Mouse (Mus musculus) cerebellum, adult 11 months (tissue): ENCODE data around the gene Itgb6.

Source experiments
- DNase-seq: peaks from one replicate; pipeline ENCODE4 v3.0.0; 2022

The Itgb6 gene

DNA sequence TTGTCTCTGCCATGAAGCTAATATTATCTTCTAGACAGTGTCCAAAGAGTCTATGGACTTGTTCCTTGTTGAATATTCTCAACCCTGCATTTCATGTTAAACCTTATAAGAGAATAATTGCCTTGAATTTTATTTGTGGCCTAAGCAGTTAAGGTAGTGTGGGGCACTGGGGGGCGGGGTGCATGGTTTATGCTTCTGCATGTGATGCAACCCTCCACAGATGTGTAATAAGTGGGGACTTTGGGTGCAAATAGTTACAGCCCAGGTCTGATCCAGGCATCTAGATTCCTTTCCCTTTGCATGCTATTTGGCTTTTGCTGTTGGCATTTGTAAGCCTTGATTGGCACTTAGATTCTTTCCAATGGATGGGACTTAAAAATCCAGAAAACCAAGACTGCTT lies 51.2 kb downstream of the Itgb6 start:
- no peak for DNase-seq

DNA sequence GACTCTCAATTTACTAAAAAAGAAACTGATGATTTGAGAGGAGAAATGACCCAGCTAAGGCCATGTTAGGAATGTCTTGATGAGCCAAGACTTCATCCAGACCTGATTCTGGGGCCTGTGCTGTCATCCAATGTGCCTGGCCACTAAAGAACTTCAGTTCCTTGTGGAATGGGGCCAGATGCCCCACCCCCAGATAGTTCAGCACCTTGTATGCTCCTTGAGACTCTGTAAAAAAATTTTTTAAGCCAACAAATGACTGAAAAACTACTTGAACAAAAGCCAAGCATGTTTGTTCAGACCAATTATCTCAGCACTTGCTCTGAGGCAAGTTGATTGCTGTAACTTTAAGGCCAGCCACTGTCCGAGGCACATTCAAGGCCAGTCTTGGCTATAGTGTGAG lies 59.4 kb downstream of the Itgb6 start:
- DNase-seq = no peak

GRCm38 (mm10) chr2:60659993-60660392 lies 62.5 kb downstream of the Itgb6 start:
- DNase-seq = no peak

DNA sequence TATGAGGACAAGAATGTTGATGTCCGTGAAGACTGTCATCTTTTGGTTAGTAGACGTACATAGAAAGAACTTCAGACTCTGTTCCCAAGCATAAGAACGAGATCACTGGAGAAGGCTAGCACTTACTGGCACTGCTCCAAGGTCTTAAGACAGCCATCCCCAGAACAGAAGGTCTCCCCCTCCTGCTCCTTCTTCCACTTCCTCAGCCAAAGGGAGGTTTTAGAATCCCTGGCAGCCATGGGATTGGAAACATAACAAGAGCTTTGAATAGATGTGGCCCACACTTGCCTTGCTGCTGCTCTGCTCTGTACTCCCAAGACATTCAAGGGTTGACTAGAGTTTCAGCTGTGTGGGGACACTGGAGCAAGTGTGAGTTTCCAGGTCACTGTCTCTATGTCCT lies 63.5 kb downstream of the Itgb6 start:
- DNase-seq = no peak

DNA sequence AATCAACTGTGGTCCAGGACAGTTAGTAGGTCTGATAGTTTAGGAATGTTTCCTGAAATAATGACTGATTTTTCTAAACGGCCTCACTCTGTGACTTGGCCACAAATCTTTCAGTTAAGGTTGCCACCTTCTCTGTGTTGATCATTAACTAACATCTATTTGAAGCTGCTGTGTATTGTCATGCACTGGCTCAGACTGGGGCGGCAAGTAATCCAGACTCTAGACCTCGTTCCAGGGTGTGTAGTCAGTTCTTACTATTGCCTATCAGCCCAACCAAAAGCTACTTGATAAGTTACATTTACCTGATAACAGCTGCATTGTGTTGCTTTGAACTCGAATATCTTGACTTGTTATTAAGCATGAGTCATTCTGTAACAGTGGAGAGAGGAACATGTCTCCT lies 67.6 kb downstream of the Itgb6 start:
- DNase-seq = no peak

DNA sequence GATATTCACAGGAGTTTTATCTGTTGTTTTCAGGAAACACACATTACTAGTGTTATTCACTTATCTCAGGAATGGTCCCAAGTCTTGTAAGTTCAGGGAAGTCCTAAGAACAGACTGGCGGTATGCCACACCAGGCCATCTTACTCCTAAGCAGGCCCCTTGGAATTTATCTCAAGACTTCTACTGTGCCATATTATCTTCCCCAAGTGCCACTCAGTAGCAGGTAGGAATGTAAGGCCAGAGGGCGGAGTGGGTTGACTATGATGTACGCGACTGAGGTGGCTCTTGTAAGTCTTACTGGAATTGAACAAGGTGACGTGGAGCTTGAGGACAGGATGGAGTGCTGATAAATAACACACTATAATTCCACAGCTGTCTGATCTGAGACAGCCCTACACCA lies 72.3 kb downstream of the Itgb6 start:
- no peak for DNase-seq

DNA sequence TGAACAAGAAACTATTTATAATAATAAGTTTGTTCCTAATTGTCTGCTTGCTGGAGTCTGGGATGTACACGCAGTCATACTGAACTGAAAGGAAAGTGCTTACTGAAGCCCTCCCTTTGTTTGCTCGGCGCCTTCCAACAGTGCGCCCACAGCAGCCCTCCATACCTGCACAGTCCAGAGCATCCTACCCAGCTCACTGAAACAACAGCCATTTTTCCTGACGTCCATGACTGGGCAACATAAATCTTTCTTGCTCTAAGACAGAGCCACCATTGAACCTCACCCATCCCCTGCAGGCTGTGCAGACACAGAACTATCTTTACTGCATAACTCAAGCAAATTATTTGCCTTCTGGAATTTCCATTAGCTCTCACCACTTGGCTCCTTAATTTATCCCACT lies 74.8 kb downstream of the Itgb6 start:
- no peak for DNase-seq

GRCm38 (mm10) chr2:60646583-60646982 lies 75.9 kb downstream of the Itgb6 start:
- DNase-seq = no peak

GRCm38 (mm10) chr2:60643406-60643805 lies 79.0 kb downstream of the Itgb6 start:
- no peak for DNase-seq

DNA sequence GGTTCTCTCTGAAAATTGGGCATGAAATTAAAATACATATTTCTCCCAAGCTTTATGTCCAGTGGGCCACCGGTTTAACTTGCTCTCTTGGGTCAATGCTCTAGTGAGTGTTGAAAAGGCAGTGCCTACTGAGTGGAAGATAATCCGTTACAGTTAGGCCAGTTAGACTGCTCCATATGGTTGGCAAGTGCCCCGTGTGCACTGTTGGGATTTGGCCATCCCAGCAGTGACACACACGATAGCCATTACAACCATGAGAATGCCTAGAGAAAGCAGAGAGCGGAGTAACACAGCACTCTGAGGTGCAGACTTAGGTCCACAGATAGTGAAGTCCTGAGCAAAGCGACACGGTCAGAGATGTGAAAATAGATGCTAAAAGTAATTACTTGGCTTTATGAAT lies 79.8 kb downstream of the Itgb6 start:
- DNase-seq = no peak

DNA sequence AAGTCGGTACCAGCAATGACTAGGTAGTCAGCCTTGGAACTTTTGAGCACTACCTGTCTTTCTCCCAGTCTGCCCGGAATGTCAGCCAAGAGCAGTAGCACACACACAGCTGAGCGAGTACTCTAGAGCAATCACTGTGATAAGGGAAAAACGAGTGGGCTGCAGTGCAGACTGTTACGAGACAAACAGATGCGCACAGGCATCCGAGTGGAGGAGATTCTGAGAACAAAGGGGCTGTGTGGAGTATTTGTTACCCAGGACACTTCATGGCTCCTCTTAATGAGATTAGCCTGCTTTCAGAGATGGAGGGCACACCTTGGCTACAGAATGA lies 82.1 kb downstream of the Itgb6 start:
- no peak for DNase-seq

- no peak for DNase-seq
Measured at GRCm38 (mm10) chr2:60639617-60640341, 82.7 kb downstream of the Itgb6 start.

GRCm38 (mm10) chr2:60636910-60637761 lies 85.3 kb downstream of the Itgb6 start:
- DNase-seq = no peak

- DNase-seq = no peak
Measured at GRCm38 (mm10) chr2:60636481-60636880, 86.0 kb downstream of the Itgb6 start.

GRCm38 (mm10) chr2:60636038-60636437 lies 86.4 kb downstream of the Itgb6 start:
- no peak for DNase-seq

- no peak for DNase-seq
Measured at GRCm38 (mm10) chr2:60632791-60633190, 89.7 kb downstream of the Itgb6 start.

- no peak for DNase-seq
Measured at GRCm38 (mm10) chr2:60630304-60630703, 92.1 kb downstream of the Itgb6 start.

DNA sequence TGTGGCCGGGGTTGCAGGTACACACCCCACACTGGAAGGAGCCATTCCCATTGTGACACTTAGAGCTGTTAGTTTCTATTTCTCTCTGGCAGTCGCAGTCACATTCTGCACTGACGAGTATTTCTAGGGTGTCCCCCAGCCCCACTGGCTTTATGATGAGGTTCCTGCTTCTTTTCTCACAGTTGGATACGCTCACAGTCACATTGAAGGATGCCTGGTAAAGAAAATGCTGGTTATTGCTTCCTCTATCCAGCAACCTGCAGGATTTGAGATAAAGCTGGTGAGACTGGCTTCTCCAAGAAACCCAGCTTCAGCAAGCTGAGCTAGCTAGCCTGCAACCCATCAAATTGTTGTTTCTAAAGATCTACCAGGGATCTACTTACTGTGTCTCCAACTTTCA lies 94.5 kb downstream of the Itgb6 start:
- no peak for DNase-seq

DNA sequence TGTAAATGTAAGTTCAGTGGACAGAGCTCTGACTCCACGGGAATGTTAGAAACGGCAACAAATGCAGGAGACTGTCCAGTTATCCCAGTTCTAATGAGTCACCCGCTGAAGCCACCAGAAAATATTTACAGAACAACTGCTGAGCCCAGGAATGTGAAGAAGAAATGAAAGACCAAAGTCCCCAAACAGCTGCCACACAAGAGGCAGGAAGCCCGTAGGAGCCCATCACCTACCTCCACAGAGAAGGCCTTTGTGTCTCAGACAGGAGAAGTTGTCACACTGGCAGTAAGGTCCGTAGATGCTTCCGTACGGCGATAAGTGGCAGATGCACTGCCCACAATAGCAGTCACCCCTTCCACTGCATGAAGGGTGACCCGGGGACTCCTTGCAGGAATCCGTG lies 94.9 kb downstream of the Itgb6 start:
- DNase-seq = no peak

DNA sequence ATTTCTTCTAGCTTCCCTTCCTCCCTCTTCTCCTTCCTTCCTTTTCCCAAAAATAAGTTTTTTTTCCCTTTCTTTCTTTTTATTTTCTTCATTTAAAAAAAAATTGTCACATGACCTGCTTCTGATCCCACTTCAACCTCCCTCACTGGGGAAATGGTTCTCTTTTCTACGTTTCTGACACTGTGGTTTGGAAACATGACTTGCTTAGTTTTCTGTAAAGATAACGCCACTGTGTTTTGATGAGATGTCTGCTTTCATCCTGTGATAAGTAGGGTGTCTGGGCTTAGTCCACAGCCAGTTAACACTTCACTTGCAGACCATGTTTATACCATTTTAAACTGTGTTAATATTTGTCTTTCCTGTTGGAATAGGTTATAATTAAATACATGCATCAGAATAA lies 96.7 kb downstream of the Itgb6 start:
- no peak for DNase-seq

DNA sequence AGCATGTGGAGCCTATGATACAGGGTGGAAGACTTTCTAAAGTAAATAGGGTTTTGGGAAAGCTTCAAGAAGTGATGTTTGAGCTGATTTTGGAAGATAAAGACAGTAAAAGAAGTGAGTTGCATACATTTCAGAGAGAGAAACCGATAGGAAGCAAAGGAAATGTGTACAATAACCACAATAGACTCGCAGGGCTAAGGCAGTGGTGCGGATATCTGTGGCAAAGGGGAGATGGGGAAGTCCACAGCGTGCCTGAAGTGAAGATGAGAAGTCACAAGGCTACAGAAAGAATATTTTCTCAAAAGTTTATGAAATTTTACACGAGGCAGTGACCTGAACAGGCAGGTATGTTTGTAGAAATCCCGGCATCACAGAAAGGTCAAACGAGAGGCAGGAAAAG lies 100.3 kb downstream of the Itgb6 start:
- no peak for DNase-seq

- no peak for DNase-seq
Measured at GRCm38 (mm10) chr2:60614758-60615157, 107.7 kb downstream of the Itgb6 start.

GRCm38 (mm10) chr2:60613857-60614228 lies 108.6 kb downstream of the Itgb6 start:
- no peak for DNase-seq
